ENCODE assay signal across 16 mouse cellular contexts in the genomic region with DNA sequence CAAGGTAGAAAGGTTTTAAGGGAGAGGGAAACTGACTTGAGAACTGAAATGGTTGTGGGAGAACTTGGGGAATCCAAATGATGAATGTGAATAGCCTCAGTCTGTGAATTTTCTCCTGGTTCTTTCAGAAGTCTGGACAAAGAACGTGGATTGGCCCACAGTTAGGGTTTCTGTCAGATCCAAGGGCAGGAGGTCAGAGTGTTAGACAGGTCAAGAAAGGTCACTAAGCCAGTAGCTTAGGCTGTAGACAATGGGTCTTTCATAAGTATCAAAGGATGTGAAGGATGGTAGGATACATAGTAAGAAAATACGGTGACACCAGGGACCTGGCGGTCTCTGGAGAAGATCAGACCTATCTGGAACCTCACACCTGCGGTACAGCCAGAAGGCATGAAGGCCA. TPM values are rescaled to one million over a fixed set of nuclear protein-coding genes. Genes with fewer than 3 reads are reported as not detected.
A peak's percentile ranks its signal among the peaks of the same experiment; 100 is the strongest.
DNase-seq lines count a peak whose midpoint lies in the region; ATAC-seq and TF ChIP-seq lines count a peak whose summit lies in the region.
"Had no signal": no experiment of that assay in that cellular context is flagged by ENCODE, and none has a peak within 500 bp of the region (broad histone marks: within the 10 kb centered on the region; RNA-seq: fewer than 3 reads in every experiment).

No protein-coding gene starts in this region.

- no peak overlapping the region for H3K9ac ChIP-seq in forebrain, embryonic 15.5 days (replicated peaks)
- H3K9ac ChIP-seq in forebrain, embryonic 11.5 days (ENCODE audit: low read length) = no peak overlapping the region
- H3K9ac ChIP-seq in kidney, embryonic 15.5 days = no peak overlapping the region
- H3K9ac ChIP-seq in CH12.LX (ENCODE audit: insufficient read depth, low read depth) = peak overlapping the region; percentile 0; the same call in 1 of the 2 replicates
- H3K9ac ChIP-seq: lung, embryonic 15.5 days had no signal

- no peak for TF ChIP-seq EP300 in CH12.LX (IDR thresholded peaks at IDR 0.05; ENCODE audit: low read length)

- DNase-seq in forebrain, embryonic 11.5 days (ENCODE audit: low spot score) = no peak
- no peak for DNase-seq in kidney, adult 2 months
- no peak for DNase-seq in CH12.LX (ENCODE audit: extremely low read depth)
- DNase-seq in frontal cortex, postnatal 14 days (ENCODE audit: low spot score in 2 of 2) = no peak
- no peak for DNase-seq in ovary, postnatal 10 days (ENCODE audit: low spot score)
- DNase-seq: cerebellum, adult 11 months; liver; spleen, adult 18-20 months; thymus, postnatal 4 days had no signal

- H3K79me2 ChIP-seq in CH12.LX (replicated peaks; ENCODE audit: control insufficient read depth, extremely low read depth, insufficient read depth, poor library complexity, severe bottlenecking) = no peaks in the 10 kb centered on the region

- H3K9me3 ChIP-seq in forebrain, embryonic 15.5 days = no peaks in the 10 kb centered on the region
- H3K9me3 ChIP-seq in forebrain, embryonic 11.5 days (ENCODE audit: control insufficient read depth, low read length) = no peaks in the 10 kb centered on the region
- H3K9me3 ChIP-seq in kidney, embryonic 15.5 days (replicated peaks) = no peaks in the 10 kb centered on the region
- no peaks in the 10 kb centered on the region for H3K9me3 ChIP-seq in CH12.LX (replicated peaks; ENCODE audit: low read length)
- H3K9me3 ChIP-seq: lung, embryonic 15.5 days had no signal

- H3K4me1 ChIP-seq in forebrain, embryonic 15.5 days = peaks cover 33% of the 10 kb centered on the region
- peaks cover 4% of the 10 kb centered on the region; the same call in 1 of the 2 replicates for H3K4me1 ChIP-seq in forebrain, embryonic 11.5 days (replicated peaks; ENCODE audit: control insufficient read depth, insufficient read depth, low read length)
- peaks cover 5% of the 10 kb centered on the region for H3K4me1 ChIP-seq in kidney, adult 2 months (ENCODE audit: control insufficient read depth, insufficient read depth, low read length)
- peaks cover 18% of the 10 kb centered on the region for H3K4me1 ChIP-seq in kidney, embryonic 15.5 days
- peaks cover 18 to 22% of the 10 kb centered on the region in 2 experiments; a peak in 3 of 4 replicates for H3K4me1 ChIP-seq in CH12.LX (ENCODE audit: control insufficient read depth in 1 of 2, insufficient read depth in 2 of 2)
- H3K4me1 ChIP-seq in embryonic fibroblast, embryonic 13.5 days (ENCODE audit: control insufficient read depth, insufficient read depth, low read length) = no peaks in the 10 kb centered on the region; the same call in 1 of the 2 replicates

- ATAC-seq in forebrain, embryonic 15.5 days (replicated peaks) = no peak
- ATAC-seq in forebrain, embryonic 11.5 days (replicated peaks; ENCODE audit: low FRiP score) = no peak
- ATAC-seq in kidney, embryonic 15.5 days (replicated peaks; ENCODE audit: low FRiP score) = no peak

- no peak overlapping the region for H3K4me3 ChIP-seq in forebrain, embryonic 15.5 days
- no peak overlapping the region for H3K4me3 ChIP-seq in forebrain, embryonic 11.5 days (ENCODE audit: low read depth, low read length)
- no peak overlapping the region for H3K4me3 ChIP-seq in kidney, adult 2 months (ENCODE audit: insufficient read depth, low read depth, low read length)
- no peak overlapping the region for H3K4me3 ChIP-seq in kidney, embryonic 15.5 days (replicated peaks)
- no peak overlapping the region for H3K4me3 ChIP-seq in CH12.LX (replicated peaks in 1 of 3; ENCODE audit: low read depth in 2 of 3, low read length in 2 of 3, poor library complexity in 1 of 3)
- H3K4me3 ChIP-seq in embryonic fibroblast, embryonic 13.5 days (ENCODE audit: insufficient read depth, low read length) = no peak overlapping the region
- H3K4me3 ChIP-seq: lung, embryonic 15.5 days had no signal

- no peaks in the 10 kb centered on the region for H3K27me3 ChIP-seq in forebrain, embryonic 15.5 days
- no peaks in the 10 kb centered on the region for H3K27me3 ChIP-seq in forebrain, embryonic 11.5 days (ENCODE audit: control insufficient read depth, insufficient read depth, low read length)
- no peaks in the 10 kb centered on the region for H3K27me3 ChIP-seq in kidney, adult 2 months (replicated peaks; ENCODE audit: control insufficient read depth, insufficient read depth, low read length)
- H3K27me3 ChIP-seq in kidney, embryonic 15.5 days = no peaks in the 10 kb centered on the region
- peaks cover 3% of the 10 kb centered on the region for H3K27me3 ChIP-seq in CH12.LX (replicated peaks)
- H3K27me3 ChIP-seq: lung, embryonic 15.5 days had no signal

- TF ChIP-seq POLR2A in kidney, adult 2 months (IDR thresholded peaks at IDR 0.05; ENCODE audit: low read depth, low read length) = no peak
- TF ChIP-seq POLR2A in CH12.LX (IDR thresholded peaks at IDR 0.05; ENCODE audit: low read depth, low read length) = no peak
- no peak for TF ChIP-seq POLR2A in embryonic fibroblast, embryonic 13.5 days (IDR thresholded peaks at IDR 0.05; ENCODE audit: low read depth, low read length)

- WGBS in forebrain, embryonic 15.5 days = 81% methylated on average over 4 of the region's 4 CpGs
- 66% methylated on average over 4 of the region's 4 CpGs for WGBS in forebrain, embryonic 11.5 days
- WGBS in kidney, adult 2 months = 57% methylated on average over 4 of the region's 4 CpGs
- WGBS in kidney, embryonic 15.5 days = 79% methylated on average over 4 of the region's 4 CpGs

- H3K27ac ChIP-seq in forebrain, embryonic 15.5 days (replicated peaks) = peak overlapping the region; percentile 92
- no peak overlapping the region for H3K27ac ChIP-seq in forebrain, embryonic 11.5 days (ENCODE audit: low read depth, low read length)
- H3K27ac ChIP-seq in kidney, adult 2 months (ENCODE audit: insufficient read depth, low read depth, low read length) = 0 out of 2 replicates have a peak overlapping the region, but pooled peaks have one; percentile 5
- H3K27ac ChIP-seq in kidney, embryonic 15.5 days = no peak overlapping the region
- H3K27ac ChIP-seq in CH12.LX (ENCODE audit: insufficient read depth, low read depth) = peak overlapping the region; percentile 3; the same call in 1 of the 2 replicates
- H3K27ac ChIP-seq in embryonic fibroblast, embryonic 13.5 days (ENCODE audit: insufficient read depth, low read length) = peak overlapping the region; percentile 5; the same call in 1 of the 2 replicates
- H3K27ac ChIP-seq: lung, embryonic 15.5 days had no signal

- dilution Hi-C loops in CH12.LX (cut with MboI; ENCODE audit: extremely low pct_ligation_motif_present, extremely low pct_unique_long_range_greater_than_20kb, low sequenced_read_pairs) = no loop called here

- TF ChIP-seq CTCF in kidney, adult 2 months (conservative IDR thresholded peaks at IDR 0.05; ENCODE audit: insufficient read depth, insufficient read length, low read depth, low read length) = no peak
- TF ChIP-seq CTCF in CH12.LX (conservative IDR thresholded peaks at IDR 0.05 in 1 of 2, IDR thresholded peaks at IDR 0.05 in 1 of 2; ENCODE audit: low read depth in 2 of 2, low read length in 2 of 2) = no peak
- no peak for TF ChIP-seq CTCF in embryonic fibroblast, embryonic 13.5 days (IDR thresholded peaks at IDR 0.05; ENCODE audit: borderline replicate concordance, insufficient read depth, low read length)

- no peak overlapping the region for H3K4me2 ChIP-seq in forebrain, embryonic 15.5 days (replicated peaks)
- H3K4me2 ChIP-seq in forebrain, embryonic 11.5 days (ENCODE audit: low read depth, low read length, severe bottlenecking) = no peak overlapping the region
- H3K4me2 ChIP-seq in kidney, embryonic 15.5 days = no peak overlapping the region
- peak overlapping the region; percentile 38; the same call in 1 of the 2 replicates for H3K4me2 ChIP-seq in CH12.LX (ENCODE audit: insufficient read depth, low read depth, poor library complexity, severe bottlenecking)

- in situ Hi-C loops in CH12.LX (cut with MboI; ENCODE audit: low pct_ligation_motif_present, low pct_unique_long_range_greater_than_20kb, low sequenced_read_pairs) = no loop called here

- no peak for TF ChIP-seq RAD21 in CH12.LX (IDR thresholded peaks at IDR 0.05; ENCODE audit: low read depth, low read length)

- H3K36me3 ChIP-seq in forebrain, embryonic 15.5 days = no peaks in the 10 kb centered on the region
- H3K36me3 ChIP-seq in forebrain, embryonic 11.5 days (ENCODE audit: control insufficient read depth, insufficient read depth, low read length) = no peaks in the 10 kb centered on the region
- no peaks in the 10 kb centered on the region for H3K36me3 ChIP-seq in kidney, adult 2 months (ENCODE audit: control insufficient read depth, insufficient read depth, low read length)
- H3K36me3 ChIP-seq in kidney, embryonic 15.5 days = no peaks in the 10 kb centered on the region
- no peaks in the 10 kb centered on the region for H3K36me3 ChIP-seq in CH12.LX (replicated peaks in 1 of 2; ENCODE audit: control insufficient read depth in 1 of 2, insufficient read depth in 1 of 2, low read length in 1 of 2)
- H3K36me3 ChIP-seq: lung, embryonic 15.5 days had no signal

RNA-seq across cellular contexts. Expression of a gene that starts 39.7 kb away (rescaled TPM):
- 583 TPM in 2 replicates for polyA plus RNA-seq in forebrain, embryonic 15.5 days (2015; fragmentation: Nextera tagmentation; extraction: Ambion mirVana)
- 841 and 893 TPM in 2 replicates for polyA plus RNA-seq in forebrain, embryonic 11.5 days (2014; fragmentation: Nextera tagmentation; extraction: Ambion mirVana)
- polyA plus RNA-seq in kidney, adult 2 months (2012; rRNA removed) = 26.5 and 34.3 TPM in 2 replicates
- 622 and 668 TPM in 2 replicates for polyA plus RNA-seq in kidney, embryonic 15.5 days (2015; fragmentation: Nextera tagmentation; extraction: Ambion mirVana)
- total RNA-seq in CH12.LX (2012; rRNA removed) = 268 and 366 TPM in 2 replicates
- 442 and 482 TPM in 2 replicates for total RNA-seq in CH12.LX (2014; rRNA removed)
- 383 and 398 TPM in 2 replicates for polyA plus RNA-seq in CH12.LX (2012; ENCODE audit: insufficient read length, low read depth)
- polyA plus RNA-seq in embryonic fibroblast, embryonic 13.5 days (2011; ENCODE audit: insufficient read length, low read depth, missing spikeins) = 132 and 194 TPM in 2 replicates

RNA-seq across cellular contexts. Expression of a gene that starts 39.8 kb away (rescaled TPM):
- 0.14 TPM in 1 of 2 replicates, not detected in the other for polyA plus RNA-seq in forebrain, embryonic 15.5 days (2015; fragmentation: Nextera tagmentation; extraction: Ambion mirVana)
- 0.07 TPM in 1 of 2 replicates, not detected in the other for polyA plus RNA-seq in forebrain, embryonic 11.5 days (2014; fragmentation: Nextera tagmentation; extraction: Ambion mirVana)
- 0.04 and 0.05 TPM in 2 replicates for polyA plus RNA-seq in kidney, adult 2 months (2012; rRNA removed)
- 0.16 TPM in 1 of 2 replicates, not detected in the other for polyA plus RNA-seq in kidney, embryonic 15.5 days (2015; fragmentation: Nextera tagmentation; extraction: Ambion mirVana)
- total RNA-seq in CH12.LX (2012; rRNA removed) (0.13 TPM in 1 of 2 replicates, not detected in the other), CH12.LX (2014; rRNA removed) (not detected in 2 replicates)
- not detected in 2 replicates for polyA plus RNA-seq in CH12.LX (2012; ENCODE audit: insufficient read length, low read depth)
- not detected in 2 replicates for polyA plus RNA-seq in embryonic fibroblast, embryonic 13.5 days (2011; ENCODE audit: insufficient read length, low read depth, missing spikeins)
- total RNA-seq: heart, postnatal 36 days; megakaryocyte progenitor cell, adult 5-6 weeks had no signal
- polyA plus RNA-seq: large intestine, adult 2 months had no signal

RNA-seq across cellular contexts. Expression of a gene that starts 40.2 kb away (rescaled TPM):
- polyA plus RNA-seq in forebrain, embryonic 15.5 days (2015; fragmentation: Nextera tagmentation; extraction: Ambion mirVana) = 2.0 and 2.4 TPM in 2 replicates
- 11.2 and 12.5 TPM in 2 replicates for polyA plus RNA-seq in forebrain, embryonic 11.5 days (2014; fragmentation: Nextera tagmentation; extraction: Ambion mirVana)
- 115 and 124 TPM in 2 replicates for polyA plus RNA-seq in kidney, adult 2 months (2012; rRNA removed)
- polyA plus RNA-seq in kidney, embryonic 15.5 days (2015; fragmentation: Nextera tagmentation; extraction: Ambion mirVana) = 18.2 and 20.8 TPM in 2 replicates
- not detected in 2 replicates for total RNA-seq in CH12.LX (2012; rRNA removed)
- 0.09 TPM in 1 of 2 replicates, not detected in the other for total RNA-seq in CH12.LX (2014; rRNA removed)
- polyA plus RNA-seq in CH12.LX (2012; ENCODE audit: insufficient read length, low read depth) = not detected in 2 replicates
- polyA plus RNA-seq in embryonic fibroblast, embryonic 13.5 days (2011; ENCODE audit: insufficient read length, low read depth, missing spikeins) = 10.0 and 10.6 TPM in 2 replicates

RNA-seq across cellular contexts. Expression of a gene that starts 56.8 kb away (rescaled TPM):
- 24.9 and 25.8 TPM in 2 replicates for polyA plus RNA-seq in forebrain, embryonic 15.5 days (2015; fragmentation: Nextera tagmentation; extraction: Ambion mirVana)
- polyA plus RNA-seq in forebrain, embryonic 11.5 days (2014; fragmentation: Nextera tagmentation; extraction: Ambion mirVana) = 51.6 and 53.9 TPM in 2 replicates
- polyA plus RNA-seq in kidney, adult 2 months (2012; rRNA removed) = 2.5 and 2.9 TPM in 2 replicates
- polyA plus RNA-seq in kidney, embryonic 15.5 days (2015; fragmentation: Nextera tagmentation; extraction: Ambion mirVana) = 41.0 and 45.1 TPM in 2 replicates
- total RNA-seq in CH12.LX (2012; rRNA removed) (65.6 and 85.9 TPM in 2 replicates), CH12.LX (2014; rRNA removed) (120 and 143 TPM in 2 replicates)
- 63.4 and 66.0 TPM in 2 replicates for polyA plus RNA-seq in CH12.LX (2012; ENCODE audit: insufficient read length, low read depth)
- polyA plus RNA-seq in embryonic fibroblast, embryonic 13.5 days (2011; ENCODE audit: insufficient read length, low read depth, missing spikeins) = 14.9 and 15.3 TPM in 2 replicates

Comparison
In these comparisons a context has a peak if more than half of its experiments do, and no peak if none do; other contexts are left out.
1. H3K27ac ChIP-seq: peak in forebrain, embryonic 15.5 days (single experiment), kidney, adult 2 months (single experiment), CH12.LX (single experiment) and embryonic fibroblast, embryonic 13.5 days (single experiment); none in forebrain, embryonic 11.5 days (single experiment) and kidney, embryonic 15.5 days (single experiment).